Mouse (Mus musculus) layer of hippocampus, postnatal 10 days (tissue): ENCODE data around the gene Slc17a7. TPM values are rescaled to one million over a fixed set of nuclear protein-coding genes. Genes with fewer than 3 reads are reported as not detected.
A peak's percentile ranks its signal among the peaks of the same experiment; 100 is the strongest.

Source experiments
- DNase-seq, 2 experiments: peaks; one replicate each; pipeline ENCODE4 v3.0.0; 2021; ENCODE audit warnings: low spot score in 2 of 2
- total RNA-seq, 2 experiments: library from RNA; stranded (reverse); gene quantifications; 2 replicates each; pipeline ENCODE4 v1.2.3; 2021

Gene Slc17a7
- total RNA-seq, 2 experiments from 2014 or later = 1,094 to 1,136 TPM

- DNase-seq = no peak
Observed at GRCm38 (mm10) chr7:45174567-45175280, 11.0 kb downstream of the Slc17a7 start.

GRCm38 (mm10) chr7:45175398-45175797 lies 11.6 kb downstream of the Slc17a7 start:
- DNase-seq = no peak

GRCm38 (mm10) chr7:45175929-45176328 lies 12.2 kb downstream of the Slc17a7 start:
- DNase-seq = no peak

- peak in 1 of 2 experiments; percentile 25 for DNase-seq
Observed at GRCm38 (mm10) chr7:45176356-45176755, 12.6 kb downstream of the Slc17a7 start.

GRCm38 (mm10) chr7:45178550-45178949 lies 14.8 kb downstream of the Slc17a7 start:
- DNase-seq = no peak

GRCm38 (mm10) chr7:45179469-45179868 lies 15.7 kb downstream of the Slc17a7 start, which contains the start of gene Gfy:
Gfy (minus strand) TSS chr7:45179569.
- no peak for DNase-seq

- DNase-seq = no peak
Observed at GRCm38 (mm10) chr7:45180896-45181477, 17.2 kb downstream of the Slc17a7 start, which contains the start of gene Pth2. Pth2 (plus strand) TSS chr7:45180995.

- no peak for DNase-seq
Observed at GRCm38 (mm10) chr7:45181540-45181939, 17.8 kb downstream of the Slc17a7 start.

GRCm38 (mm10) chr7:45182199-45182601 lies 18.5 kb downstream of the Slc17a7 start:
- peak; percentile 78 to 83 for DNase-seq

GRCm38 (mm10) chr7:45182606-45183005 lies 18.9 kb downstream of the Slc17a7 start:
- DNase-seq = no peak

- DNase-seq = no peak
Observed at GRCm38 (mm10) chr7:45183672-45184071, 19.9 kb downstream of the Slc17a7 start.

- DNase-seq = no peak
Observed at GRCm38 (mm10) chr7:45185921-45186320, 22.2 kb downstream of the Slc17a7 start.

- DNase-seq = no peak
Observed at GRCm38 (mm10) chr7:45189600-45189999, 25.9 kb downstream of the Slc17a7 start.

GRCm38 (mm10) chr7:45190186-45190585 lies 26.4 kb downstream of the Slc17a7 start:
- no peak for DNase-seq

GRCm38 (mm10) chr7:45191161-45191560 lies 27.4 kb downstream of the Slc17a7 start:
- no peak for DNase-seq

GRCm38 (mm10) chr7:45191803-45192363 lies 28.1 kb downstream of the Slc17a7 start:
- DNase-seq = no peak

- DNase-seq = no peak
Observed at GRCm38 (mm10) chr7:45192585-45193310, 29.0 kb downstream of the Slc17a7 start.

GRCm38 (mm10) chr7:45193406-45193805 lies 29.7 kb downstream of the Slc17a7 start:
- DNase-seq = no peak

- DNase-seq = no peak
Observed at GRCm38 (mm10) chr7:45193871-45194785, 30.4 kb downstream of the Slc17a7 start.

- no peak for DNase-seq
Observed at GRCm38 (mm10) chr7:45195341-45196175, 31.8 kb downstream of the Slc17a7 start.
